Mouse (Mus musculus): ENCODE measurements around the gene Ctss. TPM values are rescaled to one million over a fixed set of nuclear protein-coding genes. Genes with fewer than 3 reads are reported as not detected.
"Not testable (repeated sequence)": the region's sequence is repeated elsewhere in the genome, so short reads cannot be mapped to it uniquely, and the experiment has no call there.

The Ctss gene
- polyA plus RNA-seq, 1 experiment from 2014 or later = 13.4 TPM

- H3K4me3 ChIP-seq = no peak overlapping the region
- no peaks in the 10 kb centered on the region for H3K4me1 ChIP-seq
- no peak overlapping the region for H3K9ac ChIP-seq
- no peaks in the 10 kb centered on the region for H3K36me3 ChIP-seq
- no peak for ATAC-seq
- peaks cover 15% of the 10 kb centered on the region for H3K27me3 ChIP-seq (replicated peaks)
- H3K27ac ChIP-seq = no peak overlapping the region
- 82% methylated on average over 10 of the region's 10 CpGs for WGBS (ENCODE audit: insufficient replicate concordance)
- H3K9me3 ChIP-seq (replicated peaks) = 0 out of 2 replicates have a peak, but pooled peaks cover 6% of the 10 kb centered on the region
- H3K4me2 ChIP-seq = no peak overlapping the region
Observed at GRCm38 (mm10) chr3:95538936-95539335, 12.3 kb downstream of the Ctss start.

GRCm38 (mm10) chr3:95539837-95540236, 13.3 kb downstream of the Ctss start:
- Histone ChIP-seq H3K9ac (no peak overlapping the region), H3K4me3 (no peak overlapping the region), H3K27ac (no peak overlapping the region), H3K9me3 (replicated peaks) (0 out of 2 replicates have a peak, but pooled peaks cover 6% of the 10 kb centered on the region), H3K4me2 (no peak overlapping the region), H3K4me1 (no peaks in the 10 kb centered on the region), H3K36me3 (no peaks in the 10 kb centered on the region), H3K27me3 (replicated peaks) (peaks cover 21% of the 10 kb centered on the region)
- 85% methylated on average over 4 of the region's 4 CpGs for WGBS (ENCODE audit: insufficient replicate concordance)
- no peak for ATAC-seq

GRCm38 (mm10) chr3:95541186-95541585, 14.6 kb downstream of the Ctss start:
- peaks cover 29% of the 10 kb centered on the region for H3K27me3 ChIP-seq (replicated peaks)
- H3K4me1 ChIP-seq; H3K36me3 ChIP-seq; H3K27ac ChIP-seq; H3K9ac ChIP-seq; H3K9me3 ChIP-seq (replicated peaks); ATAC-seq; H3K4me3 ChIP-seq; H3K4me2 ChIP-seq: not testable (repeated sequence)
- WGBS (ENCODE audit: insufficient replicate concordance) = 49% methylated on average over 2 of the region's 2 CpGs

GRCm38 (mm10) chr3:95542171-95542570, 15.6 kb downstream of the Ctss start:
- H3K4me1 ChIP-seq = no peaks in the 10 kb centered on the region
- H3K9ac ChIP-seq = no peak overlapping the region
- ATAC-seq = no peak
- H3K9me3 ChIP-seq (replicated peaks) = no peaks in the 10 kb centered on the region
- H3K27me3 ChIP-seq (replicated peaks) = peaks cover 31% of the 10 kb centered on the region
- H3K36me3 ChIP-seq = no peaks in the 10 kb centered on the region
- no peak overlapping the region for H3K4me3 ChIP-seq
- H3K27ac ChIP-seq = no peak overlapping the region
- no peak overlapping the region for H3K4me2 ChIP-seq

- ATAC-seq = no peak
- Histone ChIP-seq H3K27ac (no peak overlapping the region), H3K27me3 (replicated peaks) (peaks cover 23% of the 10 kb centered on the region), H3K4me1 (no peaks in the 10 kb centered on the region), H3K4me2 (no peak overlapping the region), H3K36me3 (no peaks in the 10 kb centered on the region), H3K4me3 (no peak overlapping the region), H3K9ac (no peak overlapping the region), H3K9me3 (replicated peaks) (no peaks in the 10 kb centered on the region)
- 63% methylated on average over 7 of the region's 7 CpGs for WGBS (ENCODE audit: insufficient replicate concordance)
Observed at GRCm38 (mm10) chr3:95542981-95543380, 16.4 kb downstream of the Ctss start.

- no peaks in the 10 kb centered on the region for H3K36me3 ChIP-seq
- peaks cover 9% of the 10 kb centered on the region; the same call in 1 of the 2 replicates for H3K27me3 ChIP-seq (replicated peaks)
- no peak overlapping the region for H3K4me2 ChIP-seq
- H3K4me1 ChIP-seq = peaks cover 6% of the 10 kb centered on the region; the same call in 1 of the 2 replicates
- ATAC-seq = no peak
- 64% methylated on average over 1 of the region's 1 CpGs for WGBS (ENCODE audit: insufficient replicate concordance)
- H3K4me3 ChIP-seq = no peak overlapping the region
- H3K9me3 ChIP-seq (replicated peaks) = no peaks in the 10 kb centered on the region
- no peak overlapping the region for H3K27ac ChIP-seq
- no peak overlapping the region for H3K9ac ChIP-seq
Observed at GRCm38 (mm10) chr3:95550176-95550575, 23.6 kb downstream of the Ctss start.

- Histone ChIP-seq H3K9ac (no peak overlapping the region), H3K4me1 (peaks cover 6% of the 10 kb centered on the region; the same call in 1 of the 2 replicates), H3K4me2 (no peak overlapping the region), H3K27ac (no peak overlapping the region), H3K36me3 (no peaks in the 10 kb centered on the region), H3K27me3 (replicated peaks) (no peaks in the 10 kb centered on the region), H3K9me3 (replicated peaks) (no peaks in the 10 kb centered on the region), H3K4me3 (no peak overlapping the region)
- no peak for ATAC-seq
- 43% methylated on average over 3 of the region's 3 CpGs for WGBS (ENCODE audit: insufficient replicate concordance)
Observed at GRCm38 (mm10) chr3:95553986-95554385, 27.4 kb downstream of the Ctss start.

GRCm38 (mm10) chr3:95559437-95559836, 32.9 kb downstream of the Ctss start, which contains the start of gene Hormad1:
Hormad1 (plus strand) TSS chr3:95559677.
- Histone ChIP-seq H3K36me3 (no peaks in the 10 kb centered on the region), H3K4me2 (no peak within 1 kb of the TSS), H3K9me3 (replicated peaks) (no peaks in the 10 kb centered on the region), H3K4me1 (no peaks in the 10 kb centered on the region), H3K27me3 (replicated peaks) (no peaks in the 10 kb centered on the region), H3K4me3 (no peak within 1 kb of the TSS), H3K9ac (no peak within 1 kb of the TSS), H3K27ac (no peak within 1 kb of the TSS)
- no peak for ATAC-seq
- 85% methylated on average over 27 of the region's 27 CpGs for WGBS (ENCODE audit: insufficient replicate concordance)

- no peaks in the 10 kb centered on the region for H3K27me3 ChIP-seq (replicated peaks)
- WGBS (ENCODE audit: insufficient replicate concordance) = 79% methylated on average over 3 of the region's 3 CpGs
- ATAC-seq = no peak
- H3K27ac ChIP-seq = no peak overlapping the region
- no peak overlapping the region for H3K9ac ChIP-seq
- no peaks in the 10 kb centered on the region for H3K9me3 ChIP-seq (replicated peaks)
- H3K36me3 ChIP-seq = no peaks in the 10 kb centered on the region
- H3K4me1 ChIP-seq = no peaks in the 10 kb centered on the region
- H3K4me3 ChIP-seq = no peak overlapping the region
- no peak overlapping the region for H3K4me2 ChIP-seq
Observed at GRCm38 (mm10) chr3:95560738-95561137, 34.2 kb downstream of the Ctss start.

- no peaks in the 10 kb centered on the region for H3K27me3 ChIP-seq (replicated peaks)
- no peak overlapping the region for H3K4me2 ChIP-seq
- no peaks in the 10 kb centered on the region for H3K36me3 ChIP-seq
- H3K9me3 ChIP-seq (replicated peaks) = no peaks in the 10 kb centered on the region
- H3K27ac ChIP-seq = no peak overlapping the region
- no peak for ATAC-seq
- 76% methylated on average over 2 of the region's 2 CpGs for WGBS (ENCODE audit: insufficient replicate concordance)
- no peak overlapping the region for H3K4me3 ChIP-seq
- no peaks in the 10 kb centered on the region for H3K4me1 ChIP-seq
- H3K9ac ChIP-seq = no peak overlapping the region
Observed at GRCm38 (mm10) chr3:95561826-95562225, 35.2 kb downstream of the Ctss start.

GRCm38 (mm10) chr3:95569585-95569984, 43.0 kb downstream of the Ctss start:
- H3K9me3 ChIP-seq (replicated peaks) = no peaks in the 10 kb centered on the region
- no peaks in the 10 kb centered on the region for H3K4me1 ChIP-seq
- no peak overlapping the region for H3K4me3 ChIP-seq
- 87% methylated on average over 3 of the region's 3 CpGs for WGBS (ENCODE audit: insufficient replicate concordance)
- no peaks in the 10 kb centered on the region for H3K27me3 ChIP-seq (replicated peaks)
- no peak overlapping the region for H3K27ac ChIP-seq
- H3K9ac ChIP-seq = no peak overlapping the region
- H3K36me3 ChIP-seq = no peaks in the 10 kb centered on the region
- H3K4me2 ChIP-seq = no peak overlapping the region
- ATAC-seq = no peak

GRCm38 (mm10) chr3:95587754-95588603, 61.4 kb downstream of the Ctss start:
- Histone ChIP-seq H3K9ac (peak overlapping the region; percentile 50), H3K27me3 (replicated peaks) (no peaks in the 10 kb centered on the region), H3K36me3 (peaks cover 26% of the 10 kb centered on the region), H3K27ac (peak overlapping the region; percentile 90), H3K4me2 (peak overlapping the region; percentile 70), H3K9me3 (replicated peaks) (no peaks in the 10 kb centered on the region), H3K4me1 (peaks cover 23% of the 10 kb centered on the region), H3K4me3 (peak overlapping the region; percentile 87)
- peak; percentile 40 for ATAC-seq
- WGBS (ENCODE audit: insufficient replicate concordance) = 46% methylated on average over 8 of the region's 8 CpGs

Measured in liver, embryonic 12.5 days (tissue).